In genomic region chr2:173180026-173180425, GRCm38 (mm10) we compare ENCODE assay signal across 26 mouse cellular contexts. TPM values are rescaled to one million over a fixed set of nuclear protein-coding genes. Genes with fewer than 3 reads are reported as not detected.
DNase-seq lines count a peak whose midpoint lies in the region; ATAC-seq and TF ChIP-seq lines count a peak whose summit lies in the region.
"Had no signal": no experiment of that assay in that cellular context is flagged by ENCODE, and none has a peak within 500 bp of the region (broad histone marks: within the 10 kb centered on the region; RNA-seq: fewer than 3 reads in every experiment).

No protein-coding gene starts in this region.

- H3K27me3 ChIP-seq in intestine, postnatal 0 days (replicated peaks; ENCODE audit: control insufficient read depth, insufficient read depth, low read length): no peaks in the 10 kb centered on the region; the same call in 1 of the 2 replicates
- H3K27me3 ChIP-seq in intestine, embryonic 15.5 days (replicated peaks): peaks cover 10% of the 10 kb centered on the region; the same call in 1 of the 2 replicates
- peaks cover 12% of the 10 kb centered on the region; the same call in 1 of the 2 replicates for H3K27me3 ChIP-seq in liver, embryonic 11.5 days (replicated peaks; ENCODE audit: control insufficient read depth, insufficient read depth, low read length)
- H3K27me3 ChIP-seq in liver, postnatal 0 days (ENCODE audit: insufficient read depth, low read length): peaks cover 11% of the 10 kb centered on the region
- no peaks in the 10 kb centered on the region for H3K27me3 ChIP-seq in stomach, postnatal 0 days (ENCODE audit: control insufficient read depth, insufficient read depth, low read length)

- peak; percentile 25; the same call in 1 of the 2 replicates for TF ChIP-seq CTCF in intestine, postnatal 0 days (IDR thresholded peaks at IDR 0.05; ENCODE audit: low read depth)
- no peak for TF ChIP-seq CTCF in liver, postnatal 0 days (IDR thresholded peaks at IDR 0.05; ENCODE audit: low read depth)
- TF ChIP-seq CTCF in stomach, postnatal 0 days (IDR thresholded peaks at IDR 0.05; ENCODE audit: low read depth): 0 out of 2 replicates have a peak, but pooled peaks have one; percentile 14

- no peaks in the 10 kb centered on the region for H3K4me1 ChIP-seq in intestine, postnatal 0 days (replicated peaks; ENCODE audit: control insufficient read depth, insufficient read depth, low read length)
- no peaks in the 10 kb centered on the region; the same call in 1 of the 2 replicates for H3K4me1 ChIP-seq in intestine, embryonic 15.5 days (replicated peaks)
- no peaks in the 10 kb centered on the region for H3K4me1 ChIP-seq in liver, embryonic 11.5 days (replicated peaks; ENCODE audit: control insufficient read depth, insufficient read depth, low read length)
- no peaks in the 10 kb centered on the region for H3K4me1 ChIP-seq in liver, postnatal 0 days (ENCODE audit: insufficient read depth)
- H3K4me1 ChIP-seq in stomach, postnatal 0 days (replicated peaks; ENCODE audit: control insufficient read depth, insufficient read depth): no peaks in the 10 kb centered on the region
- H3K4me1 ChIP-seq: heart, embryonic 13.5 days; hindbrain, embryonic 13.5 days had no signal

- no peak overlapping the region for H3K9ac ChIP-seq in intestine, postnatal 0 days (ENCODE audit: low read depth, low read length)
- no peak overlapping the region for H3K9ac ChIP-seq in intestine, embryonic 15.5 days
- H3K9ac ChIP-seq in liver, embryonic 11.5 days (ENCODE audit: low read depth, low read length): no peak overlapping the region
- no peak overlapping the region for H3K9ac ChIP-seq in liver, postnatal 0 days (replicated peaks)
- H3K9ac ChIP-seq in stomach, postnatal 0 days (ENCODE audit: low read length): no peak overlapping the region
- H3K9ac ChIP-seq: embryonic facial prominence, embryonic 15.5 days; heart, embryonic 13.5 days; hindbrain, embryonic 13.5 days had no signal

- H3K36me3 ChIP-seq in intestine, postnatal 0 days (ENCODE audit: control insufficient read depth, insufficient read depth): no peaks in the 10 kb centered on the region
- no peaks in the 10 kb centered on the region for H3K36me3 ChIP-seq in intestine, embryonic 15.5 days
- no peaks in the 10 kb centered on the region for H3K36me3 ChIP-seq in liver, embryonic 11.5 days (ENCODE audit: control insufficient read depth, insufficient read depth, low read length)
- H3K36me3 ChIP-seq in liver, postnatal 0 days (replicated peaks; ENCODE audit: insufficient read depth, low read length): no peaks in the 10 kb centered on the region
- H3K36me3 ChIP-seq in stomach, postnatal 0 days (ENCODE audit: control insufficient read depth, insufficient read depth, low read length): no peaks in the 10 kb centered on the region
- H3K36me3 ChIP-seq: embryonic facial prominence, embryonic 15.5 days; heart, embryonic 13.5 days; hindbrain, embryonic 13.5 days had no signal

- no peak for TF ChIP-seq EP300 in liver, postnatal 0 days (IDR thresholded peaks at IDR 0.05; ENCODE audit: low read depth)
- TF ChIP-seq EP300 in stomach, postnatal 0 days (optimal IDR thresholded peaks at IDR 0.05): no peak

- H3K4me2 ChIP-seq in intestine, postnatal 0 days (replicated peaks; ENCODE audit: low read depth): no peak overlapping the region
- no peak overlapping the region for H3K4me2 ChIP-seq in intestine, embryonic 15.5 days (replicated peaks)
- H3K4me2 ChIP-seq in liver, embryonic 11.5 days: no peak overlapping the region
- H3K4me2 ChIP-seq in liver, postnatal 0 days (ENCODE audit: low read depth, low read length): no peak overlapping the region
- no peak overlapping the region for H3K4me2 ChIP-seq in stomach, postnatal 0 days (replicated peaks; ENCODE audit: low read depth)
- H3K4me2 ChIP-seq: embryonic facial prominence, embryonic 15.5 days; heart, embryonic 13.5 days; hindbrain, embryonic 13.5 days had no signal

- peak; percentile 53 for DNase-seq in heart, adult 11 months
- no peak for DNase-seq in heart, adult 8-10 months (ENCODE audit: low spot score)
- peak; percentile 19 for DNase-seq in liver, embryonic 11.5 days (ENCODE audit: low spot score)
- DNase-seq in liver, postnatal 0 days: no peak
- no peak for DNase-seq in stomach, postnatal 0 days (ENCODE audit: low spot score)
- DNase-seq: adrenal gland, postnatal 10 days; cerebellum, adult 11 months; cerebellum, adult 8-10 months; cerebellum, postnatal 14 days; embryo, embryonic 11 days; gastrocnemius, postnatal 10 days; heart, adult 2 months; heart, postnatal 4 days had no signal

- no peak overlapping the region for H3K4me3 ChIP-seq in intestine, postnatal 0 days (ENCODE audit: low read depth, low read length)
- no peak overlapping the region for H3K4me3 ChIP-seq in intestine, embryonic 15.5 days (replicated peaks)
- no peak overlapping the region for H3K4me3 ChIP-seq in liver, embryonic 11.5 days (ENCODE audit: low read depth, low read length)
- no peak overlapping the region for H3K4me3 ChIP-seq in liver, postnatal 0 days (ENCODE audit: low read depth, low read length)
- no peak overlapping the region for H3K4me3 ChIP-seq in stomach, postnatal 0 days (ENCODE audit: low read depth, low read length)
- H3K4me3 ChIP-seq: embryonic facial prominence, embryonic 15.5 days; erythroblast, embryonic 14.5 days; heart, adult 2 months; heart, embryonic 13.5 days; hindbrain, embryonic 13.5 days had no signal

- no peak overlapping the region for H3K27ac ChIP-seq in intestine, postnatal 0 days (ENCODE audit: low read depth, low read length)
- H3K27ac ChIP-seq in intestine, embryonic 15.5 days: no peak overlapping the region
- no peak overlapping the region for H3K27ac ChIP-seq in liver, embryonic 11.5 days (ENCODE audit: low read depth, low read length)
- no peak overlapping the region for H3K27ac ChIP-seq in liver, postnatal 0 days (ENCODE audit: low read depth)
- no peak overlapping the region for H3K27ac ChIP-seq in stomach, postnatal 0 days (replicated peaks)
- H3K27ac ChIP-seq: embryonic facial prominence, embryonic 15.5 days; heart, adult 2 months; heart, embryonic 13.5 days; hindbrain, embryonic 13.5 days had no signal

- no peaks in the 10 kb centered on the region for H3K9me3 ChIP-seq in intestine, postnatal 0 days (ENCODE audit: control insufficient read depth)
- no peaks in the 10 kb centered on the region for H3K9me3 ChIP-seq in intestine, embryonic 15.5 days
- no peaks in the 10 kb centered on the region for H3K9me3 ChIP-seq in liver, embryonic 11.5 days (ENCODE audit: control insufficient read depth, low read length)
- 0 out of 2 replicates have a peak, but pooled peaks cover 7% of the 10 kb centered on the region for H3K9me3 ChIP-seq in liver, postnatal 0 days (ENCODE audit: low read length)
- no peaks in the 10 kb centered on the region for H3K9me3 ChIP-seq in stomach, postnatal 0 days (ENCODE audit: control insufficient read depth, low read length)
- H3K9me3 ChIP-seq: embryonic facial prominence, embryonic 15.5 days; hindbrain, embryonic 13.5 days had no signal

- ATAC-seq in intestine, postnatal 0 days: no peak
- no peak for ATAC-seq in intestine, embryonic 15.5 days
- ATAC-seq in liver, embryonic 11.5 days (replicated peaks; ENCODE audit: low FRiP score): no peak
- no peak for ATAC-seq in liver, postnatal 0 days
- no peak for ATAC-seq in stomach, postnatal 0 days (ENCODE audit: low FRiP score, low TSS enrichment)
- ATAC-seq: forebrain, embryonic 16.5 days had no signal

- 72% methylated on average over 4 of the region's 4 CpGs for WGBS in intestine, postnatal 0 days
- 79% methylated on average over 4 of the region's 4 CpGs for WGBS in intestine, embryonic 15.5 days
- WGBS in liver, embryonic 11.5 days: 73% methylated on average over 4 of the region's 4 CpGs
- 66% methylated on average over 4 of the region's 4 CpGs for WGBS in liver, postnatal 0 days (ENCODE audit: insufficient replicate concordance)
- 78% methylated on average over 4 of the region's 4 CpGs for WGBS in stomach, postnatal 0 days

RNA-seq across cellular contexts. Expression of gene Pck1, which starts 27.2 kb away (rescaled TPM):
- 1 to 10 TPM; 3.9 to 5.8 (median 4.8) TPM for total RNA-seq in heart, adult 8-10 months (2022)
- polyA plus RNA-seq in intestine, postnatal 0 days (2015; fragmentation: Nextera tagmentation; extraction: Ambion mirVana): 249 and 336 TPM in 2 replicates
- 7.0 and 8.4 TPM in 2 replicates for polyA plus RNA-seq in intestine, embryonic 15.5 days (2015; fragmentation: Nextera tagmentation; extraction: Ambion mirVana)
- polyA plus RNA-seq in liver, embryonic 11.5 days (2014; fragmentation: Nextera tagmentation; extraction: Ambion mirVana): 0.17 and 0.23 TPM in 2 replicates
- 414 and 703 TPM in 2 replicates for polyA plus RNA-seq in liver, postnatal 0 days (2015; fragmentation: Nextera tagmentation; extraction: Ambion mirVana)
- polyA plus RNA-seq in stomach, postnatal 0 days (2015; fragmentation: Nextera tagmentation; extraction: Ambion mirVana): 0.59 and 0.70 TPM in 2 replicates
- total RNA-seq: common myeloid progenitor, adult 5-6 weeks; MEL had no signal
- polyA plus RNA-seq: brain, embryonic 14.5 days; C2C12; embryonic facial prominence, embryonic 11.5 days; embryonic facial prominence, embryonic 15.5 days; forebrain, embryonic 11.5 days; forebrain, embryonic 16.5 days; hindbrain, embryonic 13.5 days had no signal

RNA-seq across cellular contexts. Expression of gene Zbp1, which starts 38.7 kb away (rescaled TPM):
- total RNA-seq in heart, adult 8-10 months (2022): under 1 TPM in 3 of 4 experiments, not detected in 1; 0.31 to 0.52 (median 0.46) TPM
- 13.9 and 14.0 TPM in 2 replicates for polyA plus RNA-seq in intestine, postnatal 0 days (2015; fragmentation: Nextera tagmentation; extraction: Ambion mirVana)
- 0.55 and 0.95 TPM in 2 replicates for polyA plus RNA-seq in intestine, embryonic 15.5 days (2015; fragmentation: Nextera tagmentation; extraction: Ambion mirVana)
- not detected in 2 replicates for polyA plus RNA-seq in liver, embryonic 11.5 days (2014; fragmentation: Nextera tagmentation; extraction: Ambion mirVana)
- polyA plus RNA-seq in liver, postnatal 0 days (2015; fragmentation: Nextera tagmentation; extraction: Ambion mirVana): 4.9 and 6.7 TPM in 2 replicates
- 4.6 and 5.0 TPM in 2 replicates for polyA plus RNA-seq in stomach, postnatal 0 days (2015; fragmentation: Nextera tagmentation; extraction: Ambion mirVana)
- total RNA-seq: MEL had no signal
- polyA plus RNA-seq: embryonic facial prominence, embryonic 11.5 days; erythroblast, embryonic 14.5 days; forebrain, embryonic 11.5 days; forebrain, embryonic 16.5 days had no signal

Comparison
In these comparisons a context has a peak if more than half of its experiments do, and no peak if none do; other contexts are left out.
1. DNase-seq: peak in heart, adult 11 months (single experiment) and liver, embryonic 11.5 days (single experiment); none in heart, adult 8-10 months (single experiment), liver, postnatal 0 days (single experiment) and stomach, postnatal 0 days (single experiment).
2. RNA of gene Pck1, which starts 27.2 kb away (polyA plus RNA-seq): 414 to 703 TPM in liver, postnatal 0 days and 249 to 336 TPM in intestine, postnatal 0 days; 7.0 to 8.4 TPM in intestine, embryonic 15.5 days, 0.59 to 0.70 TPM in stomach, postnatal 0 days and 0.17 to 0.23 TPM in liver, embryonic 11.5 days; every median in the first group is over 10 times any median in the second.